Mouse (Mus musculus) hindbrain, embryonic 16.5 days (tissue): Measurements from ENCODE around the gene Ankrd7. TPM values are rescaled to one million over a fixed set of nuclear protein-coding genes. Genes with fewer than 3 reads are reported as not detected.

Experiments used
- polyA plus RNA-seq: library from polyadenylated mRNA; unstranded; fragments of >200 nt; fragmentation: Nextera tagmentation; extraction: Ambion mirVana; gene quantifications from 2 replicates; pipeline ENCODE4 v1.2.1, GENCODE M21; 2015

The Ankrd7 gene
- polyA plus RNA-seq, 1 experiment from 2014 or later: not detected

Other genes starting within 250 kb of the Ankrd7 start
- gene Lsm8, start 17.7 kb upstream of the Ankrd7 start, polyA plus RNA-seq: 89.0 and 89.1 TPM in 2 replicates